Mouse (Mus musculus) G1E (cell line): ENCODE measurements around the gene Ankrd31. TPM values are rescaled to one million over a fixed set of nuclear protein-coding genes. Genes with fewer than 3 reads are reported as not detected.

ENCODE experiments used
- ATAC-seq: 2 replicates; pipeline ENCODE4 v1.8.0; 2016; ENCODE audit warnings: mild to moderate bottlenecking; ENCODE audit not compliant: insufficient number of reproducible peaks, poor library complexity, low FRiP score, severe bottlenecking; ENCODE audit errors: extremely low read depth
- DNase-seq: peaks from one replicate; pipeline ENCODE4 v3.0.0; 2012; ENCODE audit warnings: low spot score
- H3K27me3 ChIP-seq: 2 replicates; pipeline ENCODE4 v1.6.1; 2012; ENCODE audit warnings: mild to moderate bottlenecking, low read length, inconsistent platforms; ENCODE audit not compliant: insufficient read depth
- H3K36me3 ChIP-seq: replicated peaks from 2 replicates; pipeline ENCODE3; 2012; ENCODE audit warnings: mild to moderate bottlenecking, inconsistent platforms
- H3K4me1 ChIP-seq: 2 replicates; pipeline ENCODE4 v1.6.1; 2012; ENCODE audit warnings: low read depth, low read length, inconsistent platforms, mixed read lengths; ENCODE audit not compliant: insufficient read depth
- H3K4me3 ChIP-seq: 2 replicates; pipeline ENCODE4 v1.5.1; 2012; ENCODE audit warnings: low read depth, mild to moderate bottlenecking, inconsistent platforms, low read length, moderate library complexity, mixed read lengths
- H3K9me3 ChIP-seq: replicated peaks from 2 replicates; pipeline ENCODE4 v1.6.1; 2012; ENCODE audit warnings: inconsistent platforms
- CTCF ChIP-seq: IDR thresholded peaks from 2 replicates; pipeline ENCODE4 v1.5.1; 2012; ENCODE audit warnings: low read depth, low read length, inconsistent platforms, mixed read lengths
- GATA1 ChIP-seq: IDR thresholded peaks from 2 replicates; pipeline ENCODE4 v1.6.1; 2012; ENCODE audit warnings: borderline replicate concordance, low read length, inconsistent platforms, mixed read lengths
- GATA2 ChIP-seq: IDR thresholded peaks from 2 replicates; pipeline ENCODE4 v1.6.1; 2012; ENCODE audit warnings: low read depth, low read length, inconsistent platforms, borderline replicate concordance
- POLR2AphosphoS5 ChIP-seq: IDR thresholded peaks from 2 replicates; pipeline ENCODE4 v1.6.1; 2012; ENCODE audit warnings: low read depth, low read length, inconsistent platforms; ENCODE audit not compliant: insufficient replicate concordance
- TAL1 ChIP-seq: conservative IDR thresholded peaks from 2 replicates; pipeline ENCODE4 v1.6.1; 2012; ENCODE audit warnings: low read depth, low read length, inconsistent platforms, mixed read lengths
- polyA plus RNA-seq: library from polyadenylated mRNA; stranded (reverse); fragments of >175 nt; gene quantifications from 2 replicates; pipeline ENCODE4 v1.2.3, GENCODE M21; 2012
- total RNA-seq, 2 experiments: library from RNA; stranded (forward) in 1 of 2; stranded (reverse) in 1 of 2; fragments of 200-1000 nt in 1 of 2; fragments of >200 nt in 1 of 2; fragmentation: Nextera tagmentation in 1 of 2; gene quantifications; 2 replicates each; pipeline ENCODE4 v1.2.3; 2014 to 2017

Gene Ankrd31
- total and polyA plus RNA-seq, 3 experiments = 0.05 TPM; not detected in 2

- TF ChIP-seq CTCF = no peak
- TF ChIP-seq TAL1 = no peak
- TF ChIP-seq GATA1 = no peak
- TF ChIP-seq GATA2 = no peak
- TF ChIP-seq POLR2AphosphoS5 = no peak
- no peak for ATAC-seq
Measured at GRCm38 (mm10) chr13:96720003-96720402, 28.1 kb upstream of the Ankrd31 start.

GRCm38 (mm10) chr13:96728289-96728688 lies 19.8 kb upstream of the Ankrd31 start:
- H3K36me3 ChIP-seq = no peaks in the 10 kb centered on the region
- DNase-seq (no peak), ATAC-seq (no peak)

More at GRCm38 (mm10) chr13:96720003-96720402, 28.1 kb upstream of the Ankrd31 start:
- Histone ChIP-seq H3K4me1 (peaks cover 3% of the 10 kb centered on the region; the same call in 1 of the 2 replicates), H3K36me3 (no peaks in the 10 kb centered on the region), H3K27me3 (peaks cover 10% of the 10 kb centered on the region), H3K9me3 (peaks cover 6% of the 10 kb centered on the region), H3K4me3 (peak overlapping the region; percentile 8; the same call in 1 of the 2 replicates)
- no peak for DNase-seq

GRCm38 (mm10) chr13:96729146-96729545 lies 18.9 kb upstream of the Ankrd31 start:
- peaks cover 9% of the 10 kb centered on the region; the same call in 1 of the 2 replicates for H3K27me3 ChIP-seq
- no peak for TF ChIP-seq CTCF
- TF ChIP-seq TAL1 = no peak
- TF ChIP-seq GATA2 = no peak
- no peak for TF ChIP-seq GATA1
- TF ChIP-seq POLR2AphosphoS5 = no peak
- no peaks in the 10 kb centered on the region for H3K4me1 ChIP-seq
- ATAC-seq = no peak
- H3K4me3 ChIP-seq = no peak overlapping the region
- H3K9me3 ChIP-seq = no peaks in the 10 kb centered on the region
- no peaks in the 10 kb centered on the region for H3K36me3 ChIP-seq
- no peak for DNase-seq

More at GRCm38 (mm10) chr13:96728289-96728688, 19.8 kb upstream of the Ankrd31 start:
- H3K4me3 ChIP-seq = no peak overlapping the region
- peaks cover 13% of the 10 kb centered on the region; the same call in 1 of the 2 replicates for H3K27me3 ChIP-seq
- TF ChIP-seq POLR2AphosphoS5 = no peak
- TF ChIP-seq GATA1 = no peak
- TF ChIP-seq TAL1 = no peak
- TF ChIP-seq CTCF = no peak
- no peak for TF ChIP-seq GATA2
- H3K9me3 ChIP-seq = no peaks in the 10 kb centered on the region
- no peaks in the 10 kb centered on the region for H3K4me1 ChIP-seq

- Histone ChIP-seq H3K9me3 (no peaks in the 10 kb centered on the region), H3K36me3 (no peaks in the 10 kb centered on the region), H3K4me1 (no peaks in the 10 kb centered on the region), H3K27me3 (peaks cover 8% of the 10 kb centered on the region; the same call in 1 of the 2 replicates), H3K4me3 (no peak overlapping the region)
- ATAC-seq (no peak), DNase-seq (no peak)
- TF ChIP-seq CTCF = no peak
- no peak for TF ChIP-seq POLR2AphosphoS5
- no peak for TF ChIP-seq GATA1
- TF ChIP-seq GATA2 = no peak
- no peak for TF ChIP-seq TAL1
Measured at GRCm38 (mm10) chr13:96730116-96730515, 18.0 kb upstream of the Ankrd31 start.

GRCm38 (mm10) chr13:96735175-96735574 lies 12.9 kb upstream of the Ankrd31 start:
- peaks cover 6% of the 10 kb centered on the region for H3K27me3 ChIP-seq
- no peak for DNase-seq
- no peaks in the 10 kb centered on the region for H3K9me3 ChIP-seq
- H3K4me1 ChIP-seq = no peaks in the 10 kb centered on the region
- H3K36me3 ChIP-seq = no peaks in the 10 kb centered on the region
- ATAC-seq = no peak
- H3K4me3 ChIP-seq = no peak overlapping the region
- TF ChIP-seq TAL1 (no peak), POLR2AphosphoS5 (no peak)

- no peak for DNase-seq
- peaks cover 3% of the 10 kb centered on the region; the same call in 1 of the 2 replicates for H3K27me3 ChIP-seq
- H3K4me3 ChIP-seq = no peak overlapping the region
- no peak for TF ChIP-seq GATA2
- no peak for TF ChIP-seq POLR2AphosphoS5
- no peak for TF ChIP-seq CTCF
- no peak for TF ChIP-seq TAL1
- no peak for TF ChIP-seq GATA1
- H3K9me3 ChIP-seq = no peaks in the 10 kb centered on the region
- H3K4me1 ChIP-seq = peaks cover 2% of the 10 kb centered on the region; the same call in 1 of the 2 replicates
- no peak for ATAC-seq
- H3K36me3 ChIP-seq = no peaks in the 10 kb centered on the region
Measured at GRCm38 (mm10) chr13:96740159-96740558, 7.9 kb upstream of the Ankrd31 start.
